Mouse (Mus musculus) kidney, adult 2 months (tissue): ENCODE measurements at regions not wholly inside any gene's neighbourhood (a gene's known extent, or its start where the extent isn't known, plus 50 kb on each side); places are given as distances from the start of the nearest gene placed in this dataset.

ENCODE experiments used
- DNase-seq: peaks from one replicate; pipeline ENCODE4 v3.0.0; 2021
- H3K27ac ChIP-seq: fragments of 200-500 bp; 2 replicates; pipeline ENCODE4 v1.5.1; 2012; ENCODE audit warnings: low read depth, low read length, control low read depth, inconsistent platforms; ENCODE audit not compliant: insufficient read depth
- H3K27me3 ChIP-seq: fragments of 200-500 bp; replicated peaks from 2 replicates; pipeline ENCODE4 v1.6.1; 2012; ENCODE audit warnings: mild to moderate bottlenecking, moderate library complexity, low read length, inconsistent platforms; ENCODE audit not compliant: control insufficient read depth, insufficient read depth
- H3K36me3 ChIP-seq: fragments of 200-500 bp; 2 replicates; pipeline ENCODE4 v1.6.1; 2012; ENCODE audit warnings: mild to moderate bottlenecking, moderate library complexity, low read length, inconsistent platforms; ENCODE audit not compliant: control insufficient read depth, insufficient read depth
- H3K4me1 ChIP-seq: fragments of 200-500 bp; 2 replicates; pipeline ENCODE4 v1.6.1; 2011; ENCODE audit warnings: low read length; ENCODE audit not compliant: control insufficient read depth, insufficient read depth
- H3K4me3 ChIP-seq: fragments of 200-500 bp; 2 replicates; pipeline ENCODE4 v1.5.1; 2011; ENCODE audit warnings: mild to moderate bottlenecking, low read depth, low read length, control low read depth; ENCODE audit not compliant: insufficient read depth
- CTCF ChIP-seq: fragments of 200-500 bp; conservative IDR thresholded peaks from 2 replicates; pipeline ENCODE4 v1.5.1; 2011; ENCODE audit warnings: low read depth, mild to moderate bottlenecking, control low read depth, low read length, moderate library complexity, mixed read lengths; ENCODE audit not compliant: insufficient read depth, insufficient read length
- POLR2A ChIP-seq: fragments of 200-500 bp; IDR thresholded peaks from one replicate; pipeline ENCODE4 v1.6.1; 2011; ENCODE audit warnings: low read depth, low read length, control low read depth
- WGBS: fragments of 180-500 bp; shearing (Covaris S2); methylation state at CpG from one replicate; pipeline ENCODE4 v1.1.7; 2018; 5-methylcytosine and 5-hydroxymethylcytosine counted together

- Histone ChIP-seq H3K27me3 (no peaks in the 10 kb centered on the region), H3K27ac (no peak overlapping the region), H3K4me1 (no peaks in the 10 kb centered on the region), H3K36me3 (no peaks in the 10 kb centered on the region), H3K4me3 (no peak overlapping the region)
- no peak for TF ChIP-seq CTCF
- no peak for TF ChIP-seq POLR2A
- WGBS: 76% methylated on average over 3 of the region's 3 CpGs
- no peak for DNase-seq
Measured at GRCm38 (mm10) chr12:13834723-13835122, 317.1 kb downstream of the Fam84a start.

- no peak for DNase-seq
- Histone ChIP-seq H3K27ac (no peak overlapping the region), H3K4me1 (no peaks in the 10 kb centered on the region), H3K36me3 (no peaks in the 10 kb centered on the region), H3K27me3 (no peaks in the 10 kb centered on the region), H3K4me3 (no peak overlapping the region)
- TF ChIP-seq CTCF: no peak
- TF ChIP-seq POLR2A: no peak
Measured at GRCm38 (mm10) chr12:13825899-13826298, 326.0 kb downstream of the Fam84a start.

DNA sequence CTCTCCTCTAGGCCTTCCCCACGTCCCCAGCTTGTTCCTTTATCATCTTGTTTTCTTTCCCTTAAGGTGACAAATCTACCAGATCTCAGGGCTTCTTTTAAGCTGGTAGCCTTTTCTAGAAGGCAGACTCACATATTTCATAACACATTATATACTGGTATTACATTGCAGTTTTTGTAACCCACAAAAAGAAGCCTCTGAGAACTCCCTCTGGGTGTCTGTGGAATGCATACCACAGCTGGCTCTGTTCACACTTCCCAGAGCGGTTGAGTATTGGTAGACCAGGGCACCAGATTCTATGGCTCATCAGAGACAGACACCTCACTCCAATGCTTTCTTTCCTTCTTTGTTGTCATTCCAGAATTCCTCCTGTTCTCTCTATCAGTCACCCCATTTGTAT, 336.4 kb downstream of the Fam84a start:
- TF ChIP-seq POLR2A (no peak), CTCF (no peak)
- WGBS: 54% methylated on average over 2 of the region's 2 CpGs
- no peaks in the 10 kb centered on the region for H3K36me3 ChIP-seq
- H3K4me1 ChIP-seq: no peaks in the 10 kb centered on the region
- H3K4me3 ChIP-seq: no peak overlapping the region
- DNase-seq: no peak
- H3K27me3 ChIP-seq: no peaks in the 10 kb centered on the region
- H3K27ac ChIP-seq: no peak overlapping the region

- WGBS: 91% methylated on average over 2 of the region's 2 CpGs
Measured at GRCm38 (mm10) chr12:13810155-13810515, 341.7 kb downstream of the Fam84a start.

DNA sequence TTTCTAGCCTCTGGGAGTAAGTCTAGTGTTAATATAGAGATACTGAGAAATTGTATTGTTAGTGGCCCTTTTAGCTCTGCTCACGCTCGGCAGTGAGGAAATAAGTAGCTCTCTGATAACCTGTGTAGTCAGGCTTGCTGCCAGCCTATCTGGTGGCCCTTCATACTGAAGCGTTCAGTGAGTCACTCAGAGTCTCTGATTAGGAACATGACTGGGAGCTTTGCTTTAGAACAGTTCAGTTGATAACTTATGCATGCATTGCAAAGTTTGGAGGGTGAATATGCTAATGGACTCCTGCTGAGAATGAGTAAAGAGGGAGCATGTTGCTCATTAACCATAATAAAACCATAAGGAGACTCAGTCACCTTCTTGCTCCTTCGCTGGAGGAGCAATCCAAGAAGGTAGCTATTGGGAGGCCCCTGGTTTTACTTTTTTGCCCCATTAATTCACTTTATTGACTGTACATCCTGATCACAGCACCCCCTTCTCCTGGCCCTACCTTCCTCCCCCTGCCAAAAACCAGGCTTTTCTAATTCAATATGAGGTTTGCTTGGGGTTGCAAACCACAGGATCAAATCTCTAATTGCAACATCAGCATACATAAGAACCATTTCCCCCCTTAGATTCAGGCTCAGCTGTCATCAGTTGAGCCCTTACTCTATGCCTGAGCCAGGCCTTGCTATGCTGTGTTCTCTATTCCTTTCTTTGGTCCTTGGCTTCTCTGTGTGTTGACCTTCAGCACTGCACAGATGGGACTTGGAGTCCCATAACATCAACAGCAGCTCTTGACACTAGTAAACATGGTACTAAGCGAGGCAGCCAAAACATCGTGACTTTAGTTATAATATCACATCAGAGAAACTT, 342.3 kb downstream of the Fam84a start:
- DNase-seq: peak; percentile 37
- TF ChIP-seq CTCF (no peak), POLR2A (no peak)
- WGBS: 53% methylated on average over 6 of the region's 6 CpGs

More at GRCm38 (mm10) chr12:13810155-13810515, 341.7 kb downstream of the Fam84a start:
- Histone ChIP-seq H3K27ac (no peak overlapping the region), H3K36me3 (no peaks in the 10 kb centered on the region), H3K4me3 (no peak overlapping the region), H3K27me3 (no peaks in the 10 kb centered on the region), H3K4me1 (no peaks in the 10 kb centered on the region; the same call in 1 of the 2 replicates)
- TF ChIP-seq CTCF (no peak), POLR2A (no peak)
- DNase-seq: no peak

GRCm38 (mm10) chr12:13779752-13780151, 372.1 kb downstream of the Fam84a start:
- no peak for DNase-seq
- H3K4me3 ChIP-seq: no peak overlapping the region
- no peaks in the 10 kb centered on the region for H3K36me3 ChIP-seq
- 79% methylated on average over 2 of the region's 2 CpGs for WGBS
- no peaks in the 10 kb centered on the region for H3K27me3 ChIP-seq
- H3K27ac ChIP-seq: no peak overlapping the region
- H3K4me1 ChIP-seq: no peaks in the 10 kb centered on the region
- no peak for TF ChIP-seq CTCF
- TF ChIP-seq POLR2A: no peak

More for the DNA sequence above, 342.3 kb downstream of the Fam84a start:
- H3K4me1 ChIP-seq: no peaks in the 10 kb centered on the region; the same call in 1 of the 2 replicates
- H3K27ac ChIP-seq: no peak overlapping the region
- H3K4me3 ChIP-seq: no peak overlapping the region
- H3K36me3 ChIP-seq: no peaks in the 10 kb centered on the region
- no peaks in the 10 kb centered on the region for H3K27me3 ChIP-seq

DNA sequence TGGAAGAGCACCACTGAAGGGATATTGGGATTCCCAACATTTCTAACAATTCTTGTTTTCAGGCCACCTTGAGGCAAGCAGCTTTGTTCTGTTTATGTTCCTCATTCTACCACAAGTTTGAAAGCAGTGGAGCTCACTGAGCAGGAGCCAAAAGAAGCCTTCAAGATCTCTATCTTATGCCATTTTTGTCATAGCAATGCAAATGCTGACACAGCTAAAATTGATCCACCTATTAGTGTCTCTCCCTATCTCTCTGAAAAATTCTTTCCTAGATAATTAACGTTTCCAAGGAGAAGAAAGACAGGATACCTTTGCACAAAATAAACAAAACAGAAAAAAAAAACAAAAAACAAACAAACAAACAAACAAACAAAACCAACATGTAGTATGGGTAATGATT, 375.2 kb downstream of the Fam84a start:
- no peaks in the 10 kb centered on the region for H3K4me1 ChIP-seq
- H3K36me3 ChIP-seq: no peaks in the 10 kb centered on the region
- WGBS: 67% methylated on average over 1 of the region's 1 CpGs
- no peak overlapping the region for H3K27ac ChIP-seq
- TF ChIP-seq CTCF (no peak), POLR2A (no peak)
- no peak for DNase-seq
- no peak overlapping the region for H3K4me3 ChIP-seq
- no peaks in the 10 kb centered on the region for H3K27me3 ChIP-seq
